Comparison of ENCODE assay signal across 13 mouse cellular contexts in genomic region chr16:50481892-50482291, GRCm38 (mm10). TPM values are rescaled to one million over a fixed set of nuclear protein-coding genes. Genes with fewer than 3 reads are reported as not detected.
DNase-seq lines count a peak whose midpoint lies in the region; ATAC-seq and TF ChIP-seq lines count a peak whose summit lies in the region.
"Had no signal": no experiment of that assay in that cellular context is flagged by ENCODE, and none has a peak within 500 bp of the region (broad histone marks: within the 10 kb centered on the region; RNA-seq: fewer than 3 reads in every experiment).

No protein-coding gene starts in this region.

- H3ac ChIP-seq in myocyte (ENCODE audit: control insufficient read depth, insufficient read length), result no peak overlapping the region

- DNase-seq in hindbrain, embryonic 10.5 days (ENCODE audit: low spot score), result peak; percentile 3
- DNase-seq in hindbrain, embryonic 11.5 days (ENCODE audit: low spot score), result no peak
- DNase-seq in ZHBTc4 (ENCODE audit: low read depth, low spot score), result peak; percentile 80
- no peak for DNase-seq in thymus, postnatal 36 days
- no peak for DNase-seq in embryo, embryonic 9.5 days (ENCODE audit: extremely low spot score)
- DNase-seq: cerebellum, postnatal 14 days; forebrain, postnatal 0 days; gastrocnemius, postnatal 14 days; lung, postnatal 4 days had no signal

- H3K4me3 ChIP-seq in hindbrain, embryonic 10.5 days, result no peak overlapping the region
- H3K4me3 ChIP-seq in hindbrain, embryonic 11.5 days (ENCODE audit: low read depth, low read length), result no peak overlapping the region
- H3K4me3 ChIP-seq in megakaryocyte, embryonic 14.5 days (replicated peaks), result peak overlapping the region; percentile 84
- no peak overlapping the region for H3K4me3 ChIP-seq in myocyte

- H3K4me1 ChIP-seq in hindbrain, embryonic 10.5 days (replicated peaks), result 0 out of 2 replicates have a peak, but pooled peaks cover 5% of the 10 kb centered on the region
- no peaks in the 10 kb centered on the region for H3K4me1 ChIP-seq in hindbrain, embryonic 11.5 days (replicated peaks; ENCODE audit: control insufficient read depth, insufficient read depth, low read length)
- H3K4me1 ChIP-seq in megakaryocyte, embryonic 14.5 days, result peaks cover 12% of the 10 kb centered on the region

- TF ChIP-seq POLR2A in myocyte (IDR thresholded peaks at IDR 0.05; ENCODE audit: insufficient read length, low read depth), result no peak

- H3K36me3 ChIP-seq in hindbrain, embryonic 10.5 days, result no peaks in the 10 kb centered on the region
- no peaks in the 10 kb centered on the region for H3K36me3 ChIP-seq in hindbrain, embryonic 11.5 days (ENCODE audit: control insufficient read depth, insufficient read depth, low read length)
- H3K36me3 ChIP-seq in megakaryocyte, embryonic 14.5 days (replicated peaks; ENCODE audit: low read length), result no peaks in the 10 kb centered on the region
- H3K36me3 ChIP-seq in myocyte (ENCODE audit: control insufficient read depth, insufficient read depth), result no peaks in the 10 kb centered on the region
- H3K36me3 ChIP-seq: G1E had no signal

- no peaks in the 10 kb centered on the region for H3K9me3 ChIP-seq in hindbrain, embryonic 10.5 days
- no peaks in the 10 kb centered on the region for H3K9me3 ChIP-seq in hindbrain, embryonic 11.5 days (ENCODE audit: control insufficient read depth, low read length)
- no peaks in the 10 kb centered on the region for H3K9me3 ChIP-seq in megakaryocyte, embryonic 14.5 days
- H3K9me3 ChIP-seq: G1E had no signal

- H3K27me3 ChIP-seq in hindbrain, embryonic 10.5 days (ENCODE audit: insufficient read depth, poor library complexity, severe bottlenecking), result no peaks in the 10 kb centered on the region
- H3K27me3 ChIP-seq in hindbrain, embryonic 11.5 days (ENCODE audit: control insufficient read depth, insufficient read depth, low read length), result no peaks in the 10 kb centered on the region
- H3K27me3 ChIP-seq in megakaryocyte, embryonic 14.5 days (replicated peaks), result peaks cover 2% of the 10 kb centered on the region
- H3K27me3 ChIP-seq in myocyte (ENCODE audit: control insufficient read depth, insufficient read depth, insufficient read length), result no peaks in the 10 kb centered on the region

- WGBS in hindbrain, embryonic 10.5 days, result 66% methylated on average over 7 of the region's 7 CpGs
- WGBS in hindbrain, embryonic 11.5 days, result 71% methylated on average over 7 of the region's 7 CpGs

- no peak overlapping the region for H3K27ac ChIP-seq in hindbrain, embryonic 10.5 days
- H3K27ac ChIP-seq in hindbrain, embryonic 11.5 days (ENCODE audit: low read depth, low read length), result no peak overlapping the region

- H3K4me2 ChIP-seq in hindbrain, embryonic 11.5 days (replicated peaks; ENCODE audit: low read depth, low read length), result no peak overlapping the region
- peak overlapping the region; percentile 13 for H3K4me2 ChIP-seq in myocyte (ENCODE audit: low read depth)

- no peaks in the 10 kb centered on the region for H3K79me2 ChIP-seq in myocyte (ENCODE audit: control insufficient read depth, insufficient read depth)

- ATAC-seq in hindbrain, embryonic 11.5 days (ENCODE audit: low FRiP score), result no peak
- no peak for ATAC-seq in megakaryocyte, adult 5-6 weeks (ENCODE audit: poor library complexity, severe bottlenecking)
- ATAC-seq: forebrain, postnatal 0 days had no signal

- no peak overlapping the region for H3K9ac ChIP-seq in hindbrain, embryonic 11.5 days (ENCODE audit: low read depth, low read length)
- H3K9ac ChIP-seq: forebrain, postnatal 0 days had no signal

TF ChIP-seq in myocyte, 11 proteins besides CTCF, POLR2A, EP300 and RAD21:
- no peak for TF ChIP-seq REST (IDR thresholded peaks at IDR 0.05; ENCODE audit: insufficient read depth, insufficient read length)
- TF ChIP-seq SRF (IDR thresholded peaks at IDR 0.05; ENCODE audit: control insufficient read depth, insufficient read length, low read depth), result no peak
- no peak for TF ChIP-seq USF1 (IDR thresholded peaks at IDR 0.05; ENCODE audit: low read depth)
- no peak for TF ChIP-seq MYOG (IDR thresholded peaks at IDR 0.05; ENCODE audit: control insufficient read depth in 1 of 3, insufficient read depth in 1 of 3, insufficient read length in 2 of 3, low read depth in 2 of 3)
- no peak for TF ChIP-seq E2F4 (IDR thresholded peaks at IDR 0.05; ENCODE audit: insufficient read depth)
- TF ChIP-seq MAX (IDR thresholded peaks at IDR 0.05; ENCODE audit: low read depth), result no peak
- no peak for TF ChIP-seq MYOD1 (IDR thresholded peaks at IDR 0.05; ENCODE audit: control insufficient read depth in 1 of 3, insufficient read length in 2 of 3, low read depth in 2 of 3)
- no peak for TF ChIP-seq POLR2AphosphoS2 (IDR thresholded peaks at IDR 0.05; ENCODE audit: insufficient read length, low read depth)
- TF ChIP-seq TCF12 (IDR thresholded peaks at IDR 0.05; ENCODE audit: insufficient read depth, poor library complexity, severe bottlenecking), result no peak
- TF ChIP-seq TCF3 (IDR thresholded peaks at IDR 0.05; ENCODE audit: insufficient read length, low read depth), result no peak
- no peak for TF ChIP-seq CEBPB (IDR thresholded peaks at IDR 0.05; ENCODE audit: insufficient read depth, poor library complexity, severe bottlenecking)
TF ChIP-seq in myocyte: peak in this region for 0.

RNA-seq across cellular contexts. Expression of gene Bbx, which starts 49.7 kb away (rescaled TPM):
- polyA plus RNA-seq in hindbrain, embryonic 10.5 days (2016; fragmentation: Nextera tagmentation; extraction: Ambion mirVana), result 30.7 and 42.2 TPM in 2 replicates
- polyA plus RNA-seq in hindbrain, embryonic 11.5 days (2014; fragmentation: Nextera tagmentation; extraction: Ambion mirVana), result 36.9 and 42.2 TPM in 2 replicates
- 0.89 TPM in 1 of 2 replicates, not detected in the other for polyA plus RNA-seq in megakaryocyte, embryonic 14.5 days (2012; ENCODE audit: insufficient read depth, low replicate concordance)
- total RNA-seq in megakaryocyte, adult 5-6 weeks (2015), result 13.8 and 16.5 TPM in 2 replicates
- 14.6 and 19.4 TPM in 2 replicates for total RNA-seq in megakaryocyte, adult 5-6 weeks (2017)
- polyA plus RNA-seq in myocyte (2012; fragmentation: generic; extraction: Trizol), result 4.6 TPM

Comparison
In these comparisons a context has a peak if more than half of its experiments do, and no peak if none do; other contexts are left out.
1. DNase-seq: peak in hindbrain, embryonic 10.5 days (single experiment) and ZHBTc4 (single experiment); none in hindbrain, embryonic 11.5 days (single experiment), thymus, postnatal 36 days (0 of 2) and embryo, embryonic 9.5 days (single experiment).